Mouse (Mus musculus): ENCODE data around the gene Erbb2.

Gene Erbb2

GRCm38 (mm10) chr11:98459860-98460259, 47.6 kb downstream of the Erbb2 start:
- no peak for DNase-seq

- DNase-seq, result no peak
These were observed 48.9 kb downstream of the Erbb2 start for GRCm38 (mm10) chr11:98461109-98461720.

GRCm38 (mm10) chr11:98462255-98462654, 50.0 kb downstream of the Erbb2 start:
- no peak for DNase-seq

GRCm38 (mm10) chr11:98463911-98464310, 51.6 kb downstream of the Erbb2 start:
- no peak for DNase-seq

- DNase-seq, result no peak
These were observed 52.2 kb downstream of the Erbb2 start for GRCm38 (mm10) chr11:98464516-98464915.

- no peak for DNase-seq
These were observed 57.8 kb downstream of the Erbb2 start for GRCm38 (mm10) chr11:98469761-98470714.

GRCm38 (mm10) chr11:98470795-98471194, 58.5 kb downstream of the Erbb2 start:
- no peak for DNase-seq

- DNase-seq, result no peak
These were observed 60.4 kb downstream of the Erbb2 start for GRCm38 (mm10) chr11:98472696-98473095.

- DNase-seq, result no peak
These were observed 61.7 kb downstream of the Erbb2 start for GRCm38 (mm10) chr11:98473916-98474479.

GRCm38 (mm10) chr11:98474967-98475366, 62.7 kb downstream of the Erbb2 start:
- no peak for DNase-seq

GRCm38 (mm10) chr11:98475630-98476433, 63.6 kb downstream of the Erbb2 start:
- DNase-seq, result no peak

- DNase-seq, result no peak
These were observed 64.2 kb downstream of the Erbb2 start for GRCm38 (mm10) chr11:98476434-98476807.

- no peak for DNase-seq
These were observed 64.9 kb downstream of the Erbb2 start for GRCm38 (mm10) chr11:98477011-98477701.

GRCm38 (mm10) chr11:98479026-98479939, 67.0 kb downstream of the Erbb2 start:
- DNase-seq, result no peak

GRCm38 (mm10) chr11:98479940-98480497, 67.7 kb downstream of the Erbb2 start:
- DNase-seq, result no peak

- no peak for DNase-seq
These were observed 69.0 kb downstream of the Erbb2 start for GRCm38 (mm10) chr11:98481231-98481630.

- no peak for DNase-seq
These were observed 69.8 kb downstream of the Erbb2 start for GRCm38 (mm10) chr11:98482067-98482466.

- DNase-seq, result no peak
These were observed 73.5 kb downstream of the Erbb2 start for GRCm38 (mm10) chr11:98485749-98486148.
